Mouse (Mus musculus): ENCODE measurements around the gene Dock3. TPM values are rescaled to one million over a fixed set of nuclear protein-coding genes. Genes with fewer than 3 reads are reported as not detected.
A peak's percentile ranks its signal among the peaks of the same experiment; 100 is the strongest.

The Dock3 gene
- polyA plus RNA-seq, 1 experiment: 21.8 TPM

DNA sequence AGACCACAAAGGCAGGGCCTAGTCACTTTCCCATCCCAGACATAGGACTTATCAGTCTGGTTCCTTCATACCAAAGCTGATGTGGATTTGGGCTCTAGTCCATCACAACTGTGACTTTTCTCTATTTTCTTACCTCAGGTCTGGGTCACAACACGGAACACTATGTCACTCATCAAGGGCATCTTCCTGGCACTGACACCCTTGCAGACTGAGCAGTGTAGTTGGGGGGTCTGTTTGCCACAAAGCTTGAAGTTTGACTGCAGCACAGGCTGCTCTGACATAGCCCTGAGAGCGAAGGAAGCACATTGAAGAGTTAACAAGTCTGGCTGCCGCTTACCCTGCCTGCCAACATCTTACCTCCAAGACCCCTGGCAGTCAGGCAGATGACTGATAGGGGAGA is 348.6 kb downstream of the Dock3 start:
- TF ChIP-seq POLR2A (IDR thresholded peaks at IDR 0.05; ENCODE audit: control insufficient read depth, low read depth, low read length) (no peak), CTCF (IDR thresholded peaks at IDR 0.05; ENCODE audit: control insufficient read depth, insufficient read depth, insufficient replicate concordance, low read depth, low read length) (no peak)
- H3K4me1 ChIP-seq (ENCODE audit: control insufficient read depth, insufficient read depth, low read length): peaks cover 16% of the 10 kb centered on the region
- H3K27ac ChIP-seq (ENCODE audit: control insufficient read depth, insufficient read depth, low read depth, low read length): no peak overlapping the region
- peak overlapping the region; percentile 4 for H3K4me3 ChIP-seq (ENCODE audit: control insufficient read depth, low read depth, low read length)
- no peaks in the 10 kb centered on the region; the same call in 1 of the 2 replicates for H3K36me3 ChIP-seq (ENCODE audit: control insufficient read depth, insufficient read depth, low read length)
- H3K27me3 ChIP-seq (ENCODE audit: control insufficient read depth, insufficient read depth, low read length): no peaks in the 10 kb centered on the region

GRCm38 (mm10) chr9:106882176-106882575 is 349.5 kb downstream of the Dock3 start:
- Histone ChIP-seq H3K27ac (ENCODE audit: control insufficient read depth, insufficient read depth, low read depth, low read length) (no peak overlapping the region), H3K4me1 (ENCODE audit: control insufficient read depth, insufficient read depth, low read length) (peaks cover 16% of the 10 kb centered on the region), H3K4me3 (ENCODE audit: control insufficient read depth, low read depth, low read length) (no peak overlapping the region), H3K36me3 (ENCODE audit: control insufficient read depth, insufficient read depth, low read length) (no peaks in the 10 kb centered on the region; the same call in 1 of the 2 replicates), H3K27me3 (ENCODE audit: control insufficient read depth, insufficient read depth, low read length) (no peaks in the 10 kb centered on the region)
- TF ChIP-seq CTCF (IDR thresholded peaks at IDR 0.05; ENCODE audit: control insufficient read depth, insufficient read depth, insufficient replicate concordance, low read depth, low read length): no peak
- TF ChIP-seq POLR2A (IDR thresholded peaks at IDR 0.05; ENCODE audit: control insufficient read depth, low read depth, low read length): no peak

GRCm38 (mm10) chr9:106881071-106881755 is 350.5 kb downstream of the Dock3 start:
- Histone ChIP-seq H3K36me3 (ENCODE audit: control insufficient read depth, insufficient read depth, low read length) (no peaks in the 10 kb centered on the region; the same call in 1 of the 2 replicates), H3K4me1 (ENCODE audit: control insufficient read depth, insufficient read depth, low read length) (peaks cover 16% of the 10 kb centered on the region)
- no peak for TF ChIP-seq CTCF (IDR thresholded peaks at IDR 0.05; ENCODE audit: control insufficient read depth, insufficient read depth, insufficient replicate concordance, low read depth, low read length)
- no peak for TF ChIP-seq POLR2A (IDR thresholded peaks at IDR 0.05; ENCODE audit: control insufficient read depth, low read depth, low read length)

GRCm38 (mm10) chr9:106879471-106879870 is 352.2 kb downstream of the Dock3 start:
- Histone ChIP-seq H3K4me1 (ENCODE audit: control insufficient read depth, insufficient read depth, low read length) (peaks cover 5% of the 10 kb centered on the region), H3K4me3 (ENCODE audit: control insufficient read depth, low read depth, low read length) (no peak overlapping the region), H3K27me3 (ENCODE audit: control insufficient read depth, insufficient read depth, low read length) (no peaks in the 10 kb centered on the region), H3K27ac (ENCODE audit: control insufficient read depth, insufficient read depth, low read depth, low read length) (no peak overlapping the region), H3K36me3 (ENCODE audit: control insufficient read depth, insufficient read depth, low read length) (no peaks in the 10 kb centered on the region; the same call in 1 of the 2 replicates)
- no peak for TF ChIP-seq CTCF (IDR thresholded peaks at IDR 0.05; ENCODE audit: control insufficient read depth, insufficient read depth, insufficient replicate concordance, low read depth, low read length)
- no peak for TF ChIP-seq POLR2A (IDR thresholded peaks at IDR 0.05; ENCODE audit: control insufficient read depth, low read depth, low read length)

More at GRCm38 (mm10) chr9:106881071-106881755, 350.5 kb downstream of the Dock3 start:
- Histone ChIP-seq H3K27ac (ENCODE audit: control insufficient read depth, insufficient read depth, low read depth, low read length) (no peak overlapping the region), H3K4me3 (ENCODE audit: control insufficient read depth, low read depth, low read length) (no peak overlapping the region), H3K27me3 (ENCODE audit: control insufficient read depth, insufficient read depth, low read length) (no peaks in the 10 kb centered on the region)

DNA sequence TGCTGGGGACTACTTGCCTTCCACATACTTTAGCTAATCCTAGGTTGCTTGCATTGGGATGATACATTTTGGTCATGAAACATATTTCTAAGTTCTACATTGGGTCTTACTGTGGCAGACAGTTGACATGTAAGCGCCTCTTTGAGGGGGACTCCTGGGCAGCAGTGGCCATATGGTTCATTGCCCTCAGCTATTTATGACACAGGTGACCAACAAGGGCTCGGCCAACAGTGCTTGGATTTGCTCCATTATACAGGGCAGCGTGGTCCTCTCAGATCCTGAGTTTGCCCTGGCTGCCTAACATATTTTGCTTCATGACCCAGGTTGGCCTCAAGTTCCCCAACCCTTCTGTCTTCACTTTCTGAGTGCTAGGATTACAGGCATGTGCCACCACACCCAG is 355.0 kb downstream of the Dock3 start:
- TF ChIP-seq POLR2A (IDR thresholded peaks at IDR 0.05; ENCODE audit: control insufficient read depth, low read depth, low read length) (no peak), CTCF (IDR thresholded peaks at IDR 0.05; ENCODE audit: control insufficient read depth, insufficient read depth, insufficient replicate concordance, low read depth, low read length) (no peak)
- H3K4me3 ChIP-seq (ENCODE audit: control insufficient read depth, low read depth, low read length): no peak overlapping the region
- H3K36me3 ChIP-seq (ENCODE audit: control insufficient read depth, insufficient read depth, low read length): no peaks in the 10 kb centered on the region
- H3K27ac ChIP-seq (ENCODE audit: control insufficient read depth, insufficient read depth, low read depth, low read length): no peak overlapping the region
- H3K27me3 ChIP-seq (ENCODE audit: control insufficient read depth, insufficient read depth, low read length): no peaks in the 10 kb centered on the region
- no peaks in the 10 kb centered on the region for H3K4me1 ChIP-seq (ENCODE audit: control insufficient read depth, insufficient read depth, low read length)

DNA sequence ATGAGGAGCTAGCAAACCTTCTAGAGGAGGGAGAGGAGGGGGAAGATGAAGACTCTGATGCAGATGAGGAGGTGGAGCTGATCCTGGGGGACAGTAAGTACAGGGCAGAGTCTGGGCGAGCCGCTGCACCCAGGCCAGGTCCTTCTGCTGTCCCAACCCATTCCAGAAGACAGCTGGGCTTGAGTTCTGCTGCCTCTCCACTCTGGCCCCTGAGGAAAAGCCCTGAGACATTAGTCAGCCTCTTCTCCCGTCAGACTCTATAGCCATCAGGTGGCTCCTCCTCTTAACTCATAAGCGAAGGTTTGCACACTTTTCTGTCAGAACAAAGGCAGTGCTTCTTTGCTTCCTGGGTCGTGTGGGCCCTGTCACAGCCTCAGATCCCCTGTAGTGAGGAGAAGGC is 357.5 kb downstream of the Dock3 start:
- Histone ChIP-seq H3K4me1 (ENCODE audit: control insufficient read depth, insufficient read depth, low read length) (no peaks in the 10 kb centered on the region), H3K27ac (ENCODE audit: control insufficient read depth, insufficient read depth, low read depth, low read length) (no peak overlapping the region), H3K27me3 (ENCODE audit: control insufficient read depth, insufficient read depth, low read length) (no peaks in the 10 kb centered on the region), H3K4me3 (ENCODE audit: control insufficient read depth, low read depth, low read length) (no peak overlapping the region), H3K36me3 (ENCODE audit: control insufficient read depth, insufficient read depth, low read length) (no peaks in the 10 kb centered on the region)
- TF ChIP-seq POLR2A (IDR thresholded peaks at IDR 0.05; ENCODE audit: control insufficient read depth, low read depth, low read length) (no peak), CTCF (IDR thresholded peaks at IDR 0.05; ENCODE audit: control insufficient read depth, insufficient read depth, insufficient replicate concordance, low read depth, low read length) (no peak)

DNA sequence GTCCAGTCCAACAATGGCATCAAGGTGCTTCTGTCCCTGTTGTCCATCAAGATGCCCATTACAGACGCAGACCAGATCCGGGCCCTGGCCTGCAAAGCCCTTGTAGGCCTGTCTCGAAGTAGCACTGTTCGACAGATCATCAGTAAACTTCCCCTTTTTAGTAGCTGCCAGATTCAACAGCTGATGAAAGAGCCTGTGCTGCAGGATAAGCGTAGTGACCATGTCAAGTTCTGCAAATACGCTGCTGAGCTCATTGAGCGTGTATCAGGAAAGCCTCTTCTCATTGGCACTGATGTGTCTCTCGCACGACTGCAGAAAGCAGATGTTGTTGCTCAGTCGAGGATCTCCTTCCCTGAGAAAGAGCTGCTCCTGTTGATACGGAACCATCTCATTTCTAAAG is 373.7 kb downstream of the Dock3 start:
- Histone ChIP-seq H3K36me3 (ENCODE audit: control insufficient read depth, insufficient read depth, low read length) (peaks cover 2% of the 10 kb centered on the region), H3K27me3 (ENCODE audit: control insufficient read depth, insufficient read depth, low read length) (no peaks in the 10 kb centered on the region), H3K27ac (ENCODE audit: control insufficient read depth, insufficient read depth, low read depth, low read length) (no peak overlapping the region), H3K4me3 (ENCODE audit: control insufficient read depth, low read depth, low read length) (no peak overlapping the region), H3K4me1 (ENCODE audit: control insufficient read depth, insufficient read depth, low read length) (no peaks in the 10 kb centered on the region)
- TF ChIP-seq POLR2A (IDR thresholded peaks at IDR 0.05; ENCODE audit: control insufficient read depth, low read depth, low read length): no peak

Measured in testis, adult 2 months (tissue).